Mouse (Mus musculus) lung, adult 2 months (tissue): ENCODE measurements around the gene 1700015F17Rik.

Experiments used
- CTCF ChIP-seq: fragments of 200-500 bp; IDR thresholded peaks from 2 replicates; pipeline ENCODE4 v1.5.1; 2011; ENCODE audit warnings: mild to moderate bottlenecking, low read length, control low read depth; ENCODE audit not compliant: insufficient read depth
- POLR2A ChIP-seq: fragments of 200-500 bp; IDR thresholded peaks from 2 replicates; pipeline ENCODE4 v1.6.1; 2011; ENCODE audit warnings: low read depth, mild to moderate bottlenecking, control low read depth, low read length, borderline replicate concordance; ENCODE audit errors: extremely low read depth

- TF ChIP-seq CTCF (no peak), POLR2A (no peak)
Observed at GRCm38 (mm10) chr5:5423081-5423480, 55.9 kb downstream of the 1700015F17Rik start.
